Mouse (Mus musculus) heart, postnatal 25 days (tissue): ENCODE measurements around the gene Tmem186. TPM values are rescaled to one million over a fixed set of nuclear protein-coding genes. Genes with fewer than 3 reads are reported as not detected.

Experiments
- DNase-seq: peaks from one replicate; pipeline ENCODE4 v3.0.0; 2022; ENCODE audit warnings: low spot score
- intact Hi-C: fragments of 180-260 bp; cut with DNase I; formaldehyde crosslinking; loops from one replicate; pipeline ENCODE4 v1.15.1; 2025
- microRNA-seq: library from miRNA; unstranded; fragments of <30 nt; microRNA quantifications from one replicate; pipeline ENCODE4 v1.2.0, GENCODE M21; 2022
- total RNA-seq, 2 experiments: library from RNA; stranded (reverse); gene quantifications; 2 replicates each; pipeline ENCODE4 v1.2.3; 2021

The Tmem186 gene
- total RNA-seq, 2 experiments from 2014 or later: 17.0 to 18.0 TPM

DNA sequence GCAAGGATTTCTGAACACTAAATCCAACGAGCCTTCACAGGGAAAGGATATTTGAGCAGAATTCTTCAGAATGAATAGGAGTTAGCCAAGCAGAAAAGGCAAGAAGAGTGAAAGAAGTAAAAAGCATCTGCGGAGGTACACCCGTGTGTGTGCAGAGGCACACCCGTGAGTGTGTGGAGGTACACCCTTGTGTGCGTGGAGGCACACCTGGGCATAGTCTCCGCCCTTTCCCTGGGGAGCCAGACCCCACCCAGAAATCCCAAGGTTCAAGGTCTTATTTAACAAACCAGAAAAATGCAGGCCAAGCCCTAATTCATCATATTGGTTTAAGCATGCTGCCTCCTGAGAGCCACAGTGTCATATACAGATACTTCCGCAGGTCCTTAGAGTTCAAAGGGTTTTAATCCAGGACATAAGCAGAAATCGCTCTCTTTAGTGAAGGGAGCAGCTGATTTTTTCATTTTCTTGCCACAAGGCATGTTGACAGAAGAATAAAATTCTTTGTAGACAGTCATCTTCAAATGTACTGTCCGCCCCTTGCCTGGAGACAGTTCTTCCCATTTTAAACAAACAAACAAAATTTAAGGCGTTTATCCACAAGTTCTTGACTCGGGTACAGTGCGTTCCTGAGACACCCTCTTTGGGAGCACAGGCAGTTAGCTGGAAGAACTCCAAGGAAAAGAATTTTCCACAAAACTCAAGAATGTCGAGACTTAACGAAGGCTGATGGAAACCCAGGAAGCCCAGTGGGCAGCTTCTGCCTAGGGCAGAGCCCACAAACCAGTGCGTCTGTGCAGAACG, 17.0 kb downstream of the Tmem186 start:
- intact Hi-C loops: no loop called here

DNA sequence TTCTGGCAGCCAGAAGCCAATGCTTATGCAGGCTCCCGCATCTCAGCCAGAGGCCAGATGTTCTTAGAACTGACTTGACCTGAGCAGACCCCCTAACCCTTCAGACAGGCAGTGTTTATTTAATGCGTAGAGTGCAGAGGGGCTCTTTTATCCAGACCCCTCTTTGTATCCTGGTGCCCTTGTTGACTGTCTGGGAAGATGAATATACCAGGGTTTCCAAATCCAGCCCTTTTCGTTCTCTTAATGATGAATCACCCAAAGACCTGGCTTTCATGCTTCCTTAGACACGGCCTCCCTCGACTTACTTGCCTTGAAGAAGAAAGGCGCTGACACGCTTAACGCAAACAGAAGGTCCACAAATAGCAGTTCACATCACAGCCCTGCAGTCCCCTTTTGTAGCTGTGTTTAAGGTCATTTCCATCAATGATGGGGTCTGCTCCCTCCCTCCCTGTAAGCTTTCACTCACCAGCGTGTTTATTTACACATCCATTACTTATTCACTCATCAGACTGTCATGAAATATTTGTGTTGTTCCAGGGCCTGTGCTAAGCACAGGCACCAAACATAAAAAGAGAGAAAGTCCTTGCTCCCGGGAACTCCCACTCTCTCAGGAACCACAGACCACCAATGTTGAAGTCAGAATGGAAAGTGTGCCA, 17.7 kb downstream of the Tmem186 start:
- DNase-seq: no peak
- intact Hi-C loops: no loop called here

More for the DNA sequence above, 17.0 kb downstream of the Tmem186 start:
- DNase-seq: no peak

DNA sequence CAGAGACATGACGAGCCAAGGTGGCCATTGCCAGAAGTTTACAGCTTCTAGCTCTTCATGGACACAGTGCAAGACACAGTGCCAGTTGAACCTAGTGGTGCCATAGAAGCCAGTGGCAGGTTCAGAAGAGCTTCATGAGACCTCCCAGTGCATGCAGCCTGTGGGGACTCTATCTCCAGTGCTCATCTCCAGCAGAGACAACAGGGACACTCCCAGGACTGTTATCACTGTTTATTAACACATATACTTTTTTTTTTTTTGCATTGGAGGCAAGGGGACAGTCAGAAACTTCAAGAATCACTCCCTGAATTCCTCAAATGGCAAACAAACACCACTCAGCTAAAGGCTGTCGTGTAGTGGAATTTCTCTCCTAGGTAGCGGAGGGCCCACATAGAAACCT, 24.1 kb downstream of the Tmem186 start:
- intact Hi-C loops: no loop called here
- DNase-seq: no peak

DNA sequence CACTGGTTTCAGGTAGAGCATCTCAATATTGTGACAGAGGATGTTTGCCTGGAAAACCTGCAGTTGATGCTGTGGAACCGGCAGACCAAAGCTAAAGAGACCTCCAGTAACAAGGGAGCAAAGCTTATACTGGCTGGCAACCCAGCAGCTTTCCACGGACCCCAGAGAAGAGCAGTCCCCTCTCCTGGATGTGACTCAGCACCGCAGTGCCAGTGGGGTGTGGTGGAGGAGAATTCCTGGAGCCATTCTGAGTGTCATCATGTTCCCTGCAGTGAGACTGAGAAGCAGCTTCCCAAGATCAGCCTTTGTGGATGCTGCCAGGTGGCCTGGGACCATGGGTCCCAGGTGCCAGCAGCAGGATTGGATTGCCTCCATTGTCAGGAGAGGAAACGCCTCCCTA, 24.5 kb downstream of the Tmem186 start:
- no peak for DNase-seq
- intact Hi-C loops: no loop called here

DNA sequence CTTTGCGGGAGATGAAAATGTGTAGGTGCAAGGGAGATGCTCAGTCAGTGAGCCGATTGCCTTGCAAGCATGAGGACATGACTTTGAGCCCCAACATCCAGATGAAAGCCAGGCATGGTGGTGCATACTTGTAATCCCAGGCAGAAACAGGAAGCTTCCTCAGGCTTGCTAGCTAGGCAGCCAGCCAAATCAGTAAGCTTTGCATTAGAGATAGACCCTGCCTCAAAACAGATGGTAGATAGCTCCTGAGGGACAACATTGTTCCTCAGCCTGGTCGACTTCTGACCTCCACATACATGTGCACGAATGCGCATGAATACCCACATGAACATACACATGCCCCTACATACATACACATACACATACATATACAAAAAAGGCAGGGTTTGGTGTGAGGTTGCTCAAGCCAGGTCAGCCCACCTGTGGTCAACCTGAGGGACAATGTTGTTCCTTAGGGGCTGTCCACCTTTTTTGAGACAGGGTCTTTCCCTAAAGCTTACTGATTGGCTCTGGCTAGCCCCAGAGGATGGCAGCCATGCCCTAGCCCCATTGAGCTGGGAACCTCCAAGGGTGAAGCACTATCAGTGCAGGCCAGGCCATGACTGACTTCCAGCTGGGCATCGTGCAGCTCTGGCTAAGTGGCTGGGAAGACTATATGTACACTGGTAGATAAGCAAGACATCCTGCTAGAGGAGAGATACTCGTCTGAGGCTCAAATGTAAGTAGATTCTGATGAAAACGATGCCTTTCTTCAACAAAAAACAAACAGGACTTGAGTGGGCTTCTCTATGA, 25.1 kb downstream of the Tmem186 start:
- DNase-seq: no peak
- intact Hi-C loops: no loop called here

DNA sequence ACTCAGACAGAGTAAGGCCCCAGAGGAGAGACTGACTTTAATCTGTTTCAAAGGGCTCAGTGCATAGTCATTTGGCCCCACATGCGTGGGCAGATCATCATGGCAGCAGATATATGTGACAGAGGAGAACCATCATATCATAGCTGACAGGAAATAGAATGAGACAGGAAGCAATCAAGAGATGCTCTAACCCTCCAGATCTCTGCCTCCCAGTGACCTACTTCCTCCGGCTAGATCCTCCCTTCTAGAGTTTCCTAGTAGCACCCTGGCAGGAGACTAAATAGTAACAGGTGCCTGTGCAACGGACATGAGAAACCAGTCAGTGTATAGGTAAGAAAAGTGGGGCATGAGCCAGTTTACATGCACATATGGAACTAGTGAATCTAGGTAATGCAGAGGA, 27.1 kb downstream of the Tmem186 start:
- DNase-seq: no peak
- intact Hi-C loops: no loop called here

DNA sequence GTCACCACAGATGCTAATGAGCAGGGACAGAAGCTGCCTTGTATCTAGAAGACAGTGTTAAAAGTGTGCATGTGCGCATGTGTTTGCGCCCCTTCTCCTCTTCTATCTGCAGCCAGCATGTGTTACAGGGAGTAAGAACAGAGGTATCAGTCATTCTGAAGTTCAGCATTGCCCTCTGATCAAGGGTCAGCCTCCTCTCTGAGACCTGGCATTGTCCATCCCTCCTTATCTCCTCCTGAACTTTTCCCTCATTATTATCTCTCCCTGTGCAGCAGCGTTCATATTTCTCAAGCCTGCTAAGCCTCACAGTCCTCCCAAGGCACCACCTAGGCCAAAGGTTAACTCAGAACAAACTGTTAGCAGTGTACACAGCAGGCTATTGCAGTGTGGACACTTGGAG, 33.7 kb downstream of the Tmem186 start:
- DNase-seq: no peak
- intact Hi-C loops: no loop called here

DNA sequence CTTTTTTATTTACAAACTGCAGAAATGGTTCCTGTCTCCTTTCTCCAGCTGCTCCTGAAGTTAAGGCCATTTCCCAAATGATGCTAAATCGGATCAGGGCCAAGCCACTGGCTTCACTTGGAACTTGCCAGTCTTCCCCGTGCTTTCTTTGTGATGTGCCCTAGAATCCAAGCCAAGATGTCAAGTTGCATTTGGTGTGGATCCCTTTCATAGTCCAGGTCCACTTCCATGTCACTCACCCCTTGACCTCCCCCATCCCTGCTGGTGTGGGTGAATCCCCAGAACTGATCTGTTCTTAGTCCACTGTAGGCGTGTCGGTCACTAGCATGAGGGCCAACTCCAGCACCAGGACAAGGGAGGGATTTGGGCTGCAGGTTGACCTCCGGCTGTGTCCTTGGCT, 40.0 kb downstream of the Tmem186 start:
- intact Hi-C loops: no loop called here
- DNase-seq: no peak

DNA sequence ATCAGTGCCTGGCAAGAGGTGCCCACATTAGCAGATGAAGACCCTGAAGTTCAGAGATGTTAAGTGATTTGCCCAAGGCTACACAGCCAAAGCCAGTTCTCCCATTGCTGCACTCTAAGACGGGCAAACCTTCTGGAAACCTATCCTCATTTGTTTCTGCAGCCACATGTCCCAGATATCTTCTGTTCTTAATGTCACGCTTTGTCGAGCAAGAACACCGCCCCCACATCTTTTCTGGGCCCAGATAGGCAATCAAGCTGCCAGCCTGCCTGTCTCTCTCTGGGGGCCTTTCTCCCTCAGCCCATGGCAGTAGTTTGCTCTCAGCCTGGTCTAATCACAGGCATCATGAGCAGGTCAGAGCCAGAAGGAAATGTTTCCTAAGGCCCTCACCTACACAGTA, 41.2 kb downstream of the Tmem186 start:
- DNase-seq: no peak
- intact Hi-C loops: no loop called here

DNA sequence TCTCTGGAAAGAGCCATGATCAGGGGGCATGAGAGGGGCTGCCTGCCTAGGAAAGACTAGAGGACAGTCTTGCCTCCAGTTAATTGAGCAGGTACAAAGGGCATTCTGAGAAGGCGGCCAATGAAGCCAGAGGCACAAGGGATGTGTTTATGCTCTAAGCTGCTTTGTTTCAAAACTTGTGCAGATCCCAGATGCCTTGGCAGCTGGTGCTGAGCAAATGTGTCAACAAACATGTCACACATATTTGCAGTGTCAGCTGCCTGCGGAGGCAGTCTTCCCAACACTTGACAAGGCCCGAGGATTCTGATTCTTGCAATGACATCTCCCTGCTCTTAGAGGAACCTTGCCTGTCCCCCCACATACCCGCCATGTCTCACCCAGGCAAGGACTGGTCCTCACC, 42.1 kb downstream of the Tmem186 start:
- intact Hi-C loops: no loop called here
- no peak for DNase-seq

DNA sequence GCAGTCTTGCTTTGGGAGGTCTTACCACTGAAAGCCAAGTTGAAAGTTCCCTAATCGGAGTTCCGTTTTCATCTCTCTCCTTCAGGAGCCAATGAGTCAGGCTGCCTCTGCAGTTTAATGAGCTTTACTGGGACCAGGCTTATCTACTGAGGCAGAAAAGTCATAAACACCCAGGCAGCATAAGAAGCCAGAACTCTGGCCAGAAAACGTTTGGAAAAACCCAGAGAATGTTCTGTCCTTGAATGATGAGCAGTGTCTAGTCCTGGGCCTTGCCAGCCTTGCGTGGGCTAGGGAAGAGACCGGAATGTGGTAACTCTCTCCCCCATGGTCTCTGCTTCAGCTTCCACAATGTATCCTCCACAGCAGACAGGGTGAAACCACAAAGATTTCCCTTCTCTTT, 52.5 kb downstream of the Tmem186 start:
- DNase-seq: no peak
- intact Hi-C loops: no loop called here

DNA sequence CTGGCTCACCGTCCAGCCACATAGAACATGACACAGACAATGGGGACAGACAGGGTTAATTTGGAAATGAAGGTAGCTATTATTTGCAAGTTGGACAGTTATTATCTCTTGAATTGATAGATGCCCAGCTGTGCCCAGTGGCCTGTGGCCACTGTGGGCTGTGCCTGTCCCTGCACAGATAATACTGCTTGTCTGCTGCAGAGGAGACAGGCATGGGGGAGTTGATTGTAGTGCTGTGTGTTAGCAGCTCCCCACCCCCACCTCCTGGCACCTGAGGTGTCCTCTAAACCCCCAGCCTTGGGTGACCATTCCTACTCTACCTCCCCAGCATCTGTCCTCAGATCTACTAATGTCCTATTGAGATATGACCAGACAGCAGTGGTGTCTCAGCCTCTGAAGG, 53.3 kb downstream of the Tmem186 start:
- intact Hi-C loops: no loop called here

More for the DNA sequence above, 53.3 kb downstream of the Tmem186 start:
- DNase-seq: no peak

Small RNA genes lying within 50 kb of the gene (microRNA-seq; reads per million reads assigned to microRNA genes)
- not detected for gene Gm22137

Other genes starting within 250 kb of the Tmem186 start
- gene Tmem114, start 212.6 kb downstream of the Tmem186 start, total RNA-seq: not detected
- gene Mettl22, start 166.9 kb downstream of the Tmem186 start, total RNA-seq: 10 to 100 TPM; 28.6 to 33.1 TPM
- gene Abat, start 124.3 kb downstream of the Tmem186 start, total RNA-seq: 1 to 10 TPM; 5.5 to 5.6 TPM
- gene Pmm2, start within 50 bp of the Tmem186 start, total RNA-seq: 10 to 100 TPM; 29.8 to 30.8 TPM
- gene Carhsp1, start 34.4 kb upstream of the Tmem186 start, total RNA-seq: 10 to 100 TPM; 17.6 to 20.9 TPM
- not detected for gene Gm5767, start 43.1 kb upstream of the Tmem186 start, total RNA-seq
- gene Usp7, start 154.6 kb upstream of the Tmem186 start, total RNA-seq: 10 to 100 TPM; 44.2 to 52.5 TPM
- gene 1810013L24Rik, start 192.4 kb upstream of the Tmem186 start, total RNA-seq: 100 to 1,000 TPM in 1 of 2 experiments, 10 to 100 TPM in 1; 97.2 to 125 TPM